Mouse (Mus musculus): ENCODE results near the gene Lzic. TPM values are rescaled to one million over a fixed set of nuclear protein-coding genes. Genes with fewer than 3 reads are reported as not detected.

The Lzic gene
- total and polyA plus RNA-seq, 3 experiments, result 25.0 to 26.2 TPM; not detected in 1

DNA sequence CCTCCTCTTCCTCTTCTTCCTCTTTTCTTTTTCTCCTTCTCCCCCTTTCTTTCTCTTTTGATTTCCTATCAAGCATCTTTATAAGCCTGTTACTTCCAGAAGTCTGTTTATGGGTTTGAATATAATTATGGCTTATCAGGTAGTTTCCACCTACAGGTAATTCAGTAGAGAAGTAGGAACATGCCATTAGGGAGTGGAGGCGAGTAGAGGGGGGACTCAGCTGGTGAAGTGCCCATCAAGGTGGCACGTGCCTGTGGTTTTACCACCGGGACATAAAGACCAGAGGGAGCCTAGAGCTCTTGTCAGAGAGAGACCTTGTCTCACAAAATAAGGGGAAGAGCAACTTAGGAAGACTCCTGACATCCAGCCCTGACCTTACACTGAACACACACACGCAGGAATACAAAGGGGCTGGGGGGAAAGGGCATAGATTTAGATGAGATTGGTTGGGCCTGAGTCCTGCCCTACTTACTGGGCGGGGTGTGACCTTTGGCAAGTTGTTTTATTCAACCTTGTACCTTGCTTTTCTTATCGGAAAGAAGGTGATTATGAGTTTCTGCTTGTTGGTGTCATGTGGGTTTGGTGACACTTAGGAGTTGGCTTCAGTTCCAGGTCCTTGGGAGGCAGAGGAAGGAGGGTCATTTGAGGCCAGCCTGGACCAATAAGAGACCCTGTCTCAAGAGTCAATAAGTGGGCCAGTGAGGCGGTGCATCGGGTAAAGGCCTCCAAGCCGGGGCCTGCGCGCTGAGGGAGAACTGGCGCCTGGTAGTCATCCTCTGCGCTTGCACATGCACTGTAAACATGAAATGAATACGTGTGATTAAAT is 4.6 kb downstream of the Lzic start:
- Histone ChIP-seq H3K27ac (ENCODE audit: control insufficient read depth, low read depth, low read length) (no peak overlapping the region), H3K36me3 (ENCODE audit: control insufficient read depth in 1 of 2, insufficient read depth in 2 of 2, low read length in 2 of 2) (peaks cover 4 to 15% of the 10 kb centered on the region in 2 experiments), H3K27me3 (ENCODE audit: control insufficient read depth in 1 of 2, insufficient read depth in 2 of 2, low read length in 2 of 2) (no peaks in the 10 kb centered on the region), H3K4me1 (ENCODE audit: control insufficient read depth in 1 of 2, insufficient read depth in 2 of 2, low read length in 2 of 2) (peaks cover 0 to 1% of the 10 kb centered on the region in 2 experiments; a peak in 1 of 4 replicates), H3K9me3 (replicated peaks; ENCODE audit: insufficient read depth, low read length) (no peaks in the 10 kb centered on the region), H3K4me3 (ENCODE audit: control insufficient read depth in 1 of 2, insufficient read depth in 1 of 2, low read depth in 2 of 2, low read length in 2 of 2) (no peak overlapping the region), H3K79me2 (ENCODE audit: control insufficient read depth, insufficient read depth, low read length, poor library complexity) (peaks cover 12% of the 10 kb centered on the region), H3K9ac (ENCODE audit: control insufficient read depth, low read depth, low read length, poor library complexity, severe bottlenecking) (no peak overlapping the region)
- TF ChIP-seq EP300 (IDR thresholded peaks at IDR 0.05; ENCODE audit: low read depth in 1 of 2, low read length in 2 of 2) (no peak), ZC3H11A (IDR thresholded peaks at IDR 0.05; ENCODE audit: low read depth, low read length) (no peak), SMC3 (IDR thresholded peaks at IDR 0.05; ENCODE audit: low read depth, low read length) (no peak), ZKSCAN1 (IDR thresholded peaks at IDR 0.05; ENCODE audit: low read depth, low read length) (no peak), MXI1 (IDR thresholded peaks at IDR 0.05; ENCODE audit: low read depth, low read length) (no peak), JUND (IDR thresholded peaks at IDR 0.05; ENCODE audit: low read depth, low read length) (no peak), MAX (IDR thresholded peaks at IDR 0.05; ENCODE audit: low read length) (no peak), POLR2AphosphoS2 (IDR thresholded peaks at IDR 0.05; ENCODE audit: low read length) (no peak), HCFC1 (IDR thresholded peaks at IDR 0.05; ENCODE audit: low read depth, low read length) (no peak), ETS1 (IDR thresholded peaks at IDR 0.05; ENCODE audit: low read depth, low read length) (no peak)
- DNase-seq (ENCODE audit: low read depth, low spot score), result no peak

- peak; percentile 60 for DNase-seq (ENCODE audit: low read depth, low spot score)
- H3K9ac ChIP-seq (ENCODE audit: control insufficient read depth, low read depth, low read length, poor library complexity, severe bottlenecking), result no peak overlapping the region
- peaks cover 0 to 1% of the 10 kb centered on the region in 2 experiments; a peak in 1 of 4 replicates for H3K4me1 ChIP-seq (ENCODE audit: control insufficient read depth in 1 of 2, insufficient read depth in 2 of 2, low read length in 2 of 2)
- peaks cover 4 to 17% of the 10 kb centered on the region in 2 experiments for H3K36me3 ChIP-seq (ENCODE audit: control insufficient read depth in 1 of 2, insufficient read depth in 2 of 2, low read length in 2 of 2)
- TF ChIP-seq KAT2A (conservative IDR thresholded peaks at IDR 0.05; ENCODE audit: low read depth, low read length) (no peak), CTCF (IDR thresholded peaks at IDR 0.05 in 2 of 3, conservative IDR thresholded peaks at IDR 0.05 in 1 of 3; ENCODE audit: control insufficient read depth in 1 of 3, insufficient read depth in 1 of 3, low read depth in 2 of 3, low read length in 3 of 3, poor library complexity in 1 of 3, severe bottlenecking in 1 of 3) (peak; percentile 26 to 56 (median 52); a peak in 4 of 6 replicates), POLR2AphosphoS5 (IDR thresholded peaks at IDR 0.05; ENCODE audit: borderline replicate concordance, low read depth, low read length) (no peak), MAZ (IDR thresholded peaks at IDR 0.05; ENCODE audit: low read depth, low read length) (no peak), BHLHE40 (IDR thresholded peaks at IDR 0.05; ENCODE audit: borderline replicate concordance, low read depth, low read length) (no peak), TAL1 (IDR thresholded peaks at IDR 0.05; ENCODE audit: low read length) (no peak), MYC (IDR thresholded peaks at IDR 0.05; ENCODE audit: low read depth, low read length) (no peak), ZMIZ1 (IDR thresholded peaks at IDR 0.05; ENCODE audit: low read depth, low read length) (no peak), SIN3A (IDR thresholded peaks at IDR 0.05; ENCODE audit: low read length) (no peak), RAD21 (IDR thresholded peaks at IDR 0.05; ENCODE audit: low read depth, low read length) (peak; percentile 17), TCF12 (IDR thresholded peaks at IDR 0.05; ENCODE audit: low read depth, low read length) (no peak), SMC3 (IDR thresholded peaks at IDR 0.05; ENCODE audit: low read depth, low read length) (peak; percentile 35; the same call in 1 of the 2 replicates)
- no peaks in the 10 kb centered on the region for H3K27me3 ChIP-seq (ENCODE audit: control insufficient read depth in 1 of 2, insufficient read depth in 2 of 2, low read length in 2 of 2)
- no peak overlapping the region for H3K4me3 ChIP-seq (ENCODE audit: control insufficient read depth in 1 of 2, insufficient read depth in 1 of 2, low read depth in 2 of 2, low read length in 2 of 2)
- no peaks in the 10 kb centered on the region for H3K9me3 ChIP-seq (replicated peaks; ENCODE audit: insufficient read depth, low read length)
- peaks cover 2% of the 10 kb centered on the region; the same call in 1 of the 2 replicates for H3K79me2 ChIP-seq (ENCODE audit: control insufficient read depth, insufficient read depth, low read length, poor library complexity)
- H3K27ac ChIP-seq (ENCODE audit: control insufficient read depth, low read depth, low read length), result no peak overlapping the region
Measured at GRCm38 (mm10) chr4:149491151-149491550, 6.1 kb downstream of the Lzic start.
